Mouse (Mus musculus) ES-CJ7 (cell line): ENCODE results near the gene Rap2c.

Experiments
- DNase-seq: peaks from one replicate; pipeline ENCODE4 v3.0.0; 2011; ENCODE audit warnings: low read depth, low spot score

Gene Rap2c

DNA sequence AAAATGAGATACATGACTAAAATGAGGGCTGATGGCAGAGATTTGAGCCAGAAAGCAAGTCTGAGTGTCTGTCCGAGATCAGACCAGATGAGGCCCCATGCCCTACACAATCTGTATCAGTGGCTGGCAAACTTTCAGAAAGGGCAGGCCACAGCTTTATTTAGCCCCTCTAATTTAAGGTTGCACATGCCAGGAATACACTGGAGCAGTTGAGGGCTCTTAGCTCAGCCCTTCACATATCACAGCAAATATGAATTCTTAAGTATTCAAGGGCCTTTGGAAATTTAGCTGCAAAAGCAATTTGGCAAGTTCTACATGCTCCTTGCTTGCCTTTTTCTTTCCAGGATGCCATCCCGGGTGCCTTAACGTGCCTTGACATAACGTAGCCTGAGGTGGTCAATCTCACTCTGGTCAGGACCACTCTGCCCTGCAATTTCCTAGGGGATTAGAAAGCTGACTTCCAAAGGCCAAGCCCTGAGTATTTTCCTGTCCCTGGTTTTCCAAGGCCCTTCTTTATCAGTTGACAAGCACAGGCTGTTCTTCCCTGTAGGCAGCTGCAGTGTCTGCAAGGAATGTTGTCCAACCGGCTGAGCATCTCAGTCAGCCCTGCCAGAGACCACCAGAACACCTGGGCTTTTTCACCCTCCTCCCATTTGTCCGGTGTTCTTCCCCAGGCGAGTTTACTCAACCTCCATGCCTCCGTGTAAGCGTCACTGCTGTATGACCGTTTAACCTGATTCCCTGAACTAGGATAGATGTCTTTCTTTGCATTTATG is 49.5 kb downstream of the Rap2c start:
- DNase-seq: no peak

DNA sequence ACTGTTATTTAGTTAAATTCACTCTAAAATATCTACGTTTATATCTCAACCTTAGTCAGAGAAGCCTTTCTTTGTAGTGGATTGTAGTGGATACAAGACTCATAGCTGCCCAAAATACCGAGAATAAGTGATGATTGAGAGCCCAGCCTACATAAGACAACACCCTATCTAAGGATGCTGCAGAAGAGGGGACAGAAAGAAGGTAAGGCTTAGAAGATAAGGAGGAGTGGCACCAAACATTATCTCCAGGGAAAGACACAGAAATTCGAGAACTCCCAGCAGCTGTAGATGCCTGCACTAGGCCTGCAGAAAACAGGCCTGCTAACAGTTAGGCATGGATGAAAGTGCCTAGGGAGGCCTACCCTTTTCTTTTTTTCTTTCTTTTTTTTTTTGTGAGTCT is 52.7 kb downstream of the Rap2c start:
- no peak for DNase-seq

DNA sequence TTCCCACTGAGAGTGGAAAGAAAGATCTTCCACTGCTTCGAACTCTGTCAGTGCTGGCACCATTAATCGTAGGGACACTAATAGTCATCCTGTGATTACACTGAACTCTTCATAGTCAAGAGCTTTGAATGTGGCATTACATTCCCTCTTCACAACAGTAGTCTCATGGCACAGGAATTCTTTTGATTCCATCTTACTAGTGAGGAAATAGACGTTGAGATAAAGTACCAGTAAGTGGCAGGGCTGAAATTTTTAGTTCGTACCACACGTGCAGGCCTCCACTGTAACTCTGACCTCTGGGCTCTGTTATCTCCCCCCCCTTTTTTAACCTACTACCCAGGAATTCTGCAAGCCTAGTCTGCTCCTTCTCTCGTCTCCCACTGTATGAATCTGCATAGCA is 54.9 kb downstream of the Rap2c start:
- DNase-seq: no peak
